Mouse (Mus musculus) urinary bladder, postnatal 25 days (tissue): ENCODE measurements around the gene Sec24b.

ENCODE experiments used
- DNase-seq: peaks from one replicate; pipeline ENCODE4 v3.0.0; 2022; ENCODE audit warnings: low spot score

The Sec24b gene

DNA sequence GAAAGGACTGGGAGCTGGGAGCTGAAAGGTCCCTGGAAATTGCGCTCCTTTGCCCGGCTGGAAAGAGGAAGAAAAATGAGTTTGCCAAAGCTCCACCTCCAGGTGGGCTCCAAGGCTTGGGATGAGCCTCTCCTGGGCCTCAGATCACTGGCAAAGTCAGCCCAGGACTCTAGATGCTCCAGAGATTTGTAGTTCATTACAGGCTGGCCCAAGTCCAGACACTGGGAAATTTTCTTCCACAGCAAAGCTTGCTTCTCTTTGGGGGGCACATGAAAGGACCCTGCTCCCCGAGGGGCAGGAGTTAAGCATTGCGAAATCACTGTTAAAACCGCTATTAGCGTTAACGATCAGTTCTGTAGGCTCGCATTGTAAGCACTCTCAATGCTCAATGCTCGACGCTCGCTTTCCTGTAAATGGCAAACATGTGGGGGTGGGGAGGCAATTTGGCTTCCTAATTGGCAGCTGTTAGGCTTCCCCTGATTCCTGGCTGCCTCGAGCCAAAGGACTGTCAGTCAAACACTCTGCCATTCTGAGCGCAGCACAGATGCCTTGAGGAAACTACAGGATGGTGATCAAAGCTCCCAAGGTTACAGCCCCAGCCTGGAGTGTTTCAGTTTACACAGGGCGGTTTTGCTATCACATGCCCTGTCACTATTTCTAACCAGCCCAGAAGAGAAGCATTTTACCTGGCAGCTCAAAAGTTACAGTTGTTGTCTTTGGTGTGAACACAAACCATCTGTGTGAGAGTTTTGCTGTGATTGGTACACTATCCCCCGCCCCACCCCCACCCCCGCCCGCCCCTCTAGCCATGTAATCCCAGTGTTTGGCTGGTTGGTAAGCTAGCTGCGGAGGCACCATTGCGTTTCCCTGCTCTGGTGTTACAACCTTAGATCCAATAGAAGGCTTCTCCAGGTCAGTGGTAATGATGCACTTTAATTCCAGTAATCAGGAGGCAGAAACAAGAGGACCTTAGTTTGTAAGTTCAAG lies 90.5 kb downstream of the Sec24b start:
- DNase-seq, result no peak

GRCm38 (mm10) chr3:129969432-129970395 lies 91.6 kb downstream of the Sec24b start, which contains the start of gene Mcub:
Mcub (minus strand) TSS chr3:129970206.
- peak; percentile 30 for DNase-seq

GRCm38 (mm10) chr3:129969031-129969430 lies 92.3 kb downstream of the Sec24b start:
- DNase-seq, result no peak

GRCm38 (mm10) chr3:129967874-129968273 lies 93.5 kb downstream of the Sec24b start:
- DNase-seq, result no peak

- DNase-seq, result no peak
Measured at GRCm38 (mm10) chr3:129964681-129965080, 96.7 kb downstream of the Sec24b start.

GRCm38 (mm10) chr3:129962533-129962932 lies 98.8 kb downstream of the Sec24b start:
- no peak for DNase-seq

- no peak for DNase-seq
Measured at GRCm38 (mm10) chr3:129953296-129953695, 108.1 kb downstream of the Sec24b start.

DNA sequence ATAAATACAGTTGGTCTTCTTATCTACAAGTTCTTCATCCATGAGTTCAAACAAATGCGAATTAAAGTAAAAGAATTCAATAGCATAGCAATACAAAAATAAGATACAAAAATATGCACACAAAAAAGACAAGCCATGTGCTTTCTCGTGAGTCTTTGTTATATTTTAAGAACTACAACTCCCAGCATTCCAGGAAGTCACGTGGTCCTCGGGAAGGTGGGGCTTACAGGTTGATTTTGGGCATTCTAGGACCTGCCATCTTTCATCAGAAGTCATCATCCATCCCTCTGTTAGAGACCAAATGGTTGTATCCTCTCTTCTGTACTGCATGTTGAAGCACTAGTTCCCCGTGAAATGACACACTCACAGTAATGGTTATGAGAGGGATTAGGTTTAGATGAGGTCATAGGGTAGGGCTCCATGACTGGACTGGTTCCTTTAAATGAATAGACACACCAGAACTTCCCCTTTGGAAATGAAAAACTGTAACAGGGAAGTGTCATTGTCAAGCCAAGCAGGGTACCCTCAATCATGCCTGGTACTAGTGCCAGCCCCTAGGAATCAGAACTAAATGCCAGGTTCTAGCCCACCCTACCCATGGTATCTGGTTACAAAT lies 112.1 kb downstream of the Sec24b start:
- DNase-seq, result no peak

GRCm38 (mm10) chr3:129948359-129948758 lies 113.0 kb downstream of the Sec24b start:
- DNase-seq, result no peak

- DNase-seq, result no peak
Measured at GRCm38 (mm10) chr3:129946217-129946914, 115.0 kb downstream of the Sec24b start.

DNA sequence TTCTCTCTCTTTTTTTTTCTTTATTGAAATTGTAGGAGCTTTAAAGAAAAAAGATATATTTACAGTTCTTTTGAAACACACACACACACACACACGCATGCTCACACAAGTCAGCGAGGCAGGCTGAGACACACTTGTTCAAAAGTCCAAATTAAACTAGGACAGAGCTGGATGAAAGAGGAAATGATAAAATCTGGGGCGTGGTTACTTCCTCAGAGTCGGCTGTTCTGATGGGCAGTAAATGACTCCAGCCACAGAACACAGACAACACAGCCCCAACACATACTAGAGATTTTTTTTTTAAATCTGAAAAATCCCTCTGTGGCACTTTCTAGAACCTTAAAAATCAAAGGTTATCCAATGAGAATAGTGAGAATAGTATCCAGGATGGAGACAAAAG lies 117.5 kb downstream of the Sec24b start:
- no peak for DNase-seq

- no peak for DNase-seq
Measured at GRCm38 (mm10) chr3:129941291-129941690, 120.1 kb downstream of the Sec24b start.

- no peak for DNase-seq
Measured at GRCm38 (mm10) chr3:129940780-129941179, 120.6 kb downstream of the Sec24b start.

GRCm38 (mm10) chr3:129939058-129939457 lies 122.3 kb downstream of the Sec24b start:
- DNase-seq, result no peak

GRCm38 (mm10) chr3:129937848-129938247 lies 123.5 kb downstream of the Sec24b start:
- DNase-seq, result peak; percentile 16

DNA sequence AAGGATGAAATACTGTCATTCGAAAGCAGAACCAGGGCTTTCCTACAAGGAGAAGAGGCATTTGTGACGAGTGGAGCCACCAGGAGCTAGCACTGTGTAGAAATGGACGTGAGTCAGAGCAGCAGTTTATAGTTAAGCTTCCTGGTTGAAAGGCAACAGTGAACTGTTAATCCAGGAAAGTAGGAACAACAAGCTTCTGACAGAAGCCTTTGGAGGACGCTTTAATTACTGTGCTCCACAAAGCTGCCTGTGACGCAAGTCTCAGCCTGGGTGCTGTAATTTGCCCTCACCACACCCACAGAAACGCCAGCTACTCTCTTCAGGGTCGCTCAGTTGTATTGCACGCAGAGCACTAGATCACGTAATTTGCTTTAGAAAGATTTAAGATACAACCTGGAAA lies 124.8 kb downstream of the Sec24b start:
- no peak for DNase-seq
